Mouse (Mus musculus) naive thymus-derived CD4-positive, alpha-beta T cell, adult 5 months (primary cell): Measurements from ENCODE around the gene Znrf2. TPM values are rescaled to one million over a fixed set of nuclear protein-coding genes. Genes with fewer than 3 reads are reported as not detected.

ENCODE experiments used
- polyA plus RNA-seq: library from polyadenylated mRNA; unstranded; fragments of 100-300 nt; shearing (Covaris generic); gene quantifications from one replicate; pipeline ENCODE4 v1.2.1, GENCODE M21; 2017

Znrf2 gene
- 152 TPM for polyA plus RNA-seq

GRCm38 (mm10) chr6:54816388-54817065, at the start of gene Znrf2:
TSS of gene Znrf2 (plus strand) at chr6:54816916.

Other genes starting within 250 kb of the Znrf2 start
- gene Plekha8, start 221.8 kb upstream of the Znrf2 start, polyA plus RNA-seq: 4.0 TPM
- not detected for gene Fkbp14, start 219.6 kb upstream of the Znrf2 start, polyA plus RNA-seq
- gene Mturn, start 135.3 kb upstream of the Znrf2 start, polyA plus RNA-seq: 36.4 TPM
- gene Nod1, start 155.7 kb downstream of the Znrf2 start, polyA plus RNA-seq: 16.7 TPM
- 18.8 TPM for gene Ggct, start 176.0 kb downstream of the Znrf2 start, polyA plus RNA-seq
- 103 TPM for gene Gars, start 221.1 kb downstream of the Znrf2 start, polyA plus RNA-seq